Mouse (Mus musculus): ENCODE results near the gene Cldn3.

- TF ChIP-seq POLR2A (IDR thresholded peaks at IDR 0.05; ENCODE audit: control insufficient read depth, extremely low read depth, insufficient read depth, low read length, poor library complexity) (no peak), CTCF (IDR thresholded peaks at IDR 0.05; ENCODE audit: borderline replicate concordance, control insufficient read depth, extremely low read depth, insufficient read depth, low read length, poor library complexity) (no peak)
Observed at GRCm38 (mm10) chr5:134939069-134939468, 46.9 kb upstream of the Cldn3 start.

All from thymus, adult 2 months (tissue).